Mouse (Mus musculus) intestine, embryonic 15.5 days (tissue): ENCODE measurements around the gene Gm20388. TPM values are rescaled to one million over a fixed set of nuclear protein-coding genes. Genes with fewer than 3 reads are reported as not detected.
A peak's percentile ranks its signal among the peaks of the same experiment; 100 is the strongest.

Experiments
- ATAC-seq: fragments of 200-750 bp; cut with Nextera tagmentation; 2 replicates; pipeline ENCODE4 v1.8.0; 2017; ENCODE audit warnings: moderate TSS enrichment, moderate library complexity
- H3K27ac ChIP-seq: fragments of 300-500 bp; sonication (generic); 2 replicates; pipeline ENCODE4 v1.5.1; 2015; ENCODE audit warnings: mild to moderate bottlenecking, inconsistent platforms
- H3K27me3 ChIP-seq: fragments of 300-500 bp; sonication (generic); replicated peaks from 2 replicates; pipeline ENCODE4 v1.6.1; 2015; ENCODE audit warnings: inconsistent platforms
- H3K36me3 ChIP-seq: fragments of 300-500 bp; sonication (generic); 2 replicates; pipeline ENCODE4 v1.6.1; 2015; ENCODE audit warnings: inconsistent platforms
- H3K4me1 ChIP-seq: fragments of 300-500 bp; sonication (generic); replicated peaks from 2 replicates; pipeline ENCODE4 v1.6.1; 2015; ENCODE audit warnings: inconsistent platforms
- H3K4me2 ChIP-seq: fragments of 300-500 bp; sonication (generic); replicated peaks from 2 replicates; pipeline ENCODE4 v1.6.1; 2015; ENCODE audit warnings: mild to moderate bottlenecking, inconsistent platforms
- H3K4me3 ChIP-seq: fragments of 300-500 bp; sonication (generic); replicated peaks from 2 replicates; pipeline ENCODE4 v1.5.1; 2015; ENCODE audit warnings: inconsistent platforms
- H3K9ac ChIP-seq: fragments of 300-500 bp; sonication (generic); 2 replicates; pipeline ENCODE4 v1.6.1; 2015; ENCODE audit warnings: inconsistent platforms
- H3K9me3 ChIP-seq: fragments of 300-500 bp; sonication (generic); 2 replicates; pipeline ENCODE4 v1.6.1; 2016; ENCODE audit warnings: inconsistent platforms
- WGBS: fragments of 180-500 bp; shearing (Covaris S2); methylation state at CpG from one replicate; pipeline ENCODE4 v1.1.7; 2015; 5-methylcytosine and 5-hydroxymethylcytosine counted together
- polyA plus RNA-seq: library from polyadenylated mRNA; unstranded; fragments of >200 nt; fragmentation: Nextera tagmentation; extraction: Ambion mirVana; gene quantifications from 2 replicates; pipeline ENCODE4 v1.2.1, GENCODE M21; 2015

The Gm20388 gene
- polyA plus RNA-seq, 1 experiment from 2014 or later: not detected

DNA sequence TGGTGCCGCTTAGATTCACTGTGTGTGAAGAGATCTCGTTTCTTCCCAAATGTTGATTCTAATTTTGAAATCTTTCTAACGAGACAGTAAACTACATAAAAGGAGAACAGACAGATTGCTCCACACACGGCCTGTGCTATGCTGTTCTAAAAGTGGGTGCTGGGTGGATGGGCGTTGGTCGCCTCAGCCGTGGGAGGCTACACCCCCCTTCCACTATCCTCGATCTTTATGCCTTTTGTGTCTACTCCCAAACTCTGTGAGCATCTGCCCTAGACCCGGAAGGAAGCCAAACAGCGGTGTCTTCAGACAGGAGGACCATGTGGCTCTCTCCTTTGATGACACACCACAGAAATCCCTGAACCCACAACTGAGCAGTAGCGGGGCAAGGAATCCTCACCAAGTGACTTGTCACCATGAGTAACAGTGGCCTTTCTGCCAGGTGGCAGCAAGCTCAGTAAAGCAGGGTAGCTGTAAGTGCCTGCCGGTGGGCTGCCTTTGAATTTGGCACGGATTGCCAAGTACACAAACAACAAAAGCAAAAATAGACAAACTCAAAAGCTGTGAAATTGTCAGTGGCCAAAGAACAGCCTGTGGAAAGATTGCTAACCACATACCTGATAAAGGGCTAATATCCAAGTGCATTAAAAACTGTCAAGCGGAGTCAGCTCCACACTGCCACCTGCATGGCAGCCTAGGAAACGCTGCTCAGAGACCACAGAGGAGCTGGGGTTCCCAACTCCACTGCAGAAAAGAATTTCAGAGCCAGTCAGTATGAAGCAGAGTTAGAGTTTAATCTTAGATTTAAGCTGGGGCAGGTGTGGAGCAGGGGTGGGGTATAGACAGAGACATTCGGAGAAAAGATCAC, 3858.1 kb downstream of the Gm20388 start:
- H3K27me3 ChIP-seq: no peaks in the 10 kb centered on the region
- no peak overlapping the region for H3K4me3 ChIP-seq
- no peaks in the 10 kb centered on the region for H3K36me3 ChIP-seq
- H3K4me1 ChIP-seq: peaks cover 10% of the 10 kb centered on the region
- no peaks in the 10 kb centered on the region for H3K9me3 ChIP-seq
- no peak overlapping the region for H3K4me2 ChIP-seq
- ATAC-seq: peak; percentile 68
- no peak overlapping the region for H3K9ac ChIP-seq
- H3K27ac ChIP-seq: no peak overlapping the region
- 67% methylated on average over 16 of the region's 16 CpGs for WGBS

DNA sequence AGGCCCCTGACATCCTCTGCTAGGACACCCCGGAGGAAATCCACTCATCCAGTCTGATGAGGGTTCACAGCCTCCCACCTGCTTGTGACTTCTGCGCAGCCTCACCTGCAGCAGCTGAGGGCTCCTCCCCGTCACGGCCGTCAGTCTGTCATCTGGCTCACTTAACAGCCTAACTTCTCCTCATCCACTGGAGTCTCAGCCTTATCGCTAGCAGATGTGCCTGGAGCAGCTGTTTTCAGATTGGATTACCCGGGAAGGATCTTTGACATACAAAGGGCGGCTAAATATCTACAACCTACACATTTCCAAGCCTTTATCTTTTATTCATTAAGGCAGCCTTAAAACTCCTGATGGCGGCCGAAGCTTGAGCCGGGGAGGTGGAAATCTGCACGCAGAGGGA, 3862.8 kb downstream of the Gm20388 start:
- H3K27me3 ChIP-seq: no peaks in the 10 kb centered on the region
- no peak overlapping the region for H3K9ac ChIP-seq
- 75% methylated on average over 12 of the region's 12 CpGs for WGBS
- no peaks in the 10 kb centered on the region for H3K36me3 ChIP-seq
- no peaks in the 10 kb centered on the region for H3K9me3 ChIP-seq
- H3K4me2 ChIP-seq: no peak overlapping the region
- H3K4me1 ChIP-seq: peaks cover 12% of the 10 kb centered on the region; the same call in 1 of the 2 replicates
- H3K4me3 ChIP-seq: no peak overlapping the region
- ATAC-seq: no peak
- no peak overlapping the region for H3K27ac ChIP-seq

DNA sequence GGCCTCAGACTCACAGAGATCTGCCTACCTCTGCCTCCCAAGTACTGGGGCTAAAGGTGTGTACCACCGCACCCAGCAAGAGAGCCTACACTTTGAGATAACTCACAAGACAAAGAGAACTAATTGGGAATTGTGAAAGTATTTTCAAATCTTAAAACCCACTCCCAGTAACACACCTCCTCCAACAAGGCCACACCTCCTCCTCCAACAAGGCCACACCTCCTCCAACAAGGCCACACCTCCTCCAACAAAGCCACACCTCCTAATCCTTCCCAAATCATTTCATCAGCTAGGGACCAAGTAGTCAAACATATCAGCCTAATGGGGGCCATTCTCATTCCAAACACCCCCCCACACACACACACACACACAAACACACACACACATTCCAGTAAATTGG, 3863.8 kb downstream of the Gm20388 start:
- ATAC-seq: no peak
- H3K9me3 ChIP-seq: no peaks in the 10 kb centered on the region
- no peak overlapping the region for H3K4me2 ChIP-seq
- no peak overlapping the region for H3K9ac ChIP-seq
- H3K36me3 ChIP-seq: no peaks in the 10 kb centered on the region
- H3K27me3 ChIP-seq: no peaks in the 10 kb centered on the region
- no peak overlapping the region for H3K4me3 ChIP-seq
- H3K4me1 ChIP-seq: peaks cover 9% of the 10 kb centered on the region; the same call in 1 of the 2 replicates
- no peak overlapping the region for H3K27ac ChIP-seq
- WGBS: 95% methylated on average over 1 of the region's 1 CpGs

DNA sequence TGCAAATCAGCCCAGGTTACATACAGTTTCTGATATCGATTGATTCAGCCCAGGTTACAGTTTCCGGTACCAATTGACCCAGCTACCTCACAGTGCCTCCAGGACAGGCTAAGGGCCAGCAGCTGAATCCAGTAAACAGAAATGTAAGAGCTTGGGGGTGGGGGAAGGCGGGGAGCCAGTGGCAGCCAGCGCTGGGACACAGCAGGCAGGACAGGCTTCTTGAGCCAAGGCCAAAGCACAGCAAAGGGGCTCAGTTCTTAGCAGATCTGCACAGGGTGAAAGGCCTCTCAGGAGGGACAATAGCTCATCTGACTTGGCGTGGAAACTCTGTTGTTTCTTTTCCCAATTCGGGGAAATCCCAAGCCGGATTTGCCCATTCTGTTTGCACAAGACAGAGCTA, 3866.7 kb downstream of the Gm20388 start:
- Histone ChIP-seq H3K27ac (no peak overlapping the region), H3K9me3 (no peaks in the 10 kb centered on the region), H3K4me2 (no peak overlapping the region), H3K9ac (no peak overlapping the region), H3K36me3 (no peaks in the 10 kb centered on the region), H3K4me1 (peaks cover 22% of the 10 kb centered on the region), H3K4me3 (no peak overlapping the region), H3K27me3 (no peaks in the 10 kb centered on the region)
- no peak for ATAC-seq
- WGBS: 44% methylated on average over 7 of the region's 7 CpGs

DNA sequence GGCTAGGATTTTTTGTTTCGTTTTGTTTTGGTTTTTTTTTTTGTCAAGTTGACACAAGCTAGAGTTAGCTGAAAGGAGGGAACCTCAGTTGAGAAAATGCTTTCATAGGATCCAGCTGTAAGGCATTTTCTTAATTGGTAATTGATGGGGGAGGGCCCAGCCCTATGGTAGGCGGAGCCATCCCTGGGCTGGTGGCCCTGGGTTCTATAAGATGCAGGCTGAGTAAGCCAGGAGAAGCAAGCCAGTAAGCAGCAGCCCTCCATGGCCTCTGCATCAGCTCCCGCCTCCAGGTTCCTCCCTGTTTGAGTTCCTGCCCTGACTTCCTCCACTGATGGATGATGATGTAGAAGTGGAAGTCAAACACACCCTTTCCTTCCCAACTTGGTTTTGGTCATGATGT, 3869.8 kb downstream of the Gm20388 start:
- Histone ChIP-seq H3K4me1 (peaks cover 22% of the 10 kb centered on the region), H3K4me2 (no peak overlapping the region), H3K9ac (no peak overlapping the region), H3K36me3 (no peaks in the 10 kb centered on the region), H3K9me3 (no peaks in the 10 kb centered on the region), H3K27ac (no peak overlapping the region; the same call in 1 of the 2 replicates), H3K27me3 (no peaks in the 10 kb centered on the region), H3K4me3 (no peak overlapping the region)
- no peak for ATAC-seq
- WGBS: 50% methylated on average over 3 of the region's 3 CpGs

DNA sequence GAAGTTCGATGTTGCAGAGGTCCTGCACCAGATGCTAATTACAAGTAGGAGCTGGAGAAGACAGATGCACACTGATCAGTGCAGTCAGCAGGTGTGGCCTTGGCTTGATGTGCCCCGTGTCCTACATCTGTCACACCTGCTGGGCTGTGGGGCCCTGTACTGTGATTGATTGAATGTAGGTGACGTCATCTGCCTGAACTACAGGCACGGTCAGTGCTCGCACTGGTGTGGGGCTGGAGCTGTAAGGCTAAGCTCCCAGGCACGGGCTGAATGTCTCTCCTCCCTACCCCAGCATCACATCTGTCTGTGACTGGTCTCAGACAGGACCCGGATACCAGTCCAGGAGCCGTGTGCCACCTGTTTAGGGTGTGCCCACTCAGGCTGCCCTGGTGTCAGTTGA, 3870.6 kb downstream of the Gm20388 start:
- Histone ChIP-seq H3K4me1 (peaks cover 22% of the 10 kb centered on the region), H3K9ac (no peak overlapping the region), H3K9me3 (no peaks in the 10 kb centered on the region), H3K27ac (no peak overlapping the region), H3K4me2 (0 out of 2 replicates have a peak overlapping the region, but pooled peaks have one; percentile 3), H3K4me3 (no peak overlapping the region), H3K27me3 (no peaks in the 10 kb centered on the region), H3K36me3 (no peaks in the 10 kb centered on the region)
- ATAC-seq: peak; percentile 83
- WGBS: 26% methylated on average over 8 of the region's 8 CpGs

DNA sequence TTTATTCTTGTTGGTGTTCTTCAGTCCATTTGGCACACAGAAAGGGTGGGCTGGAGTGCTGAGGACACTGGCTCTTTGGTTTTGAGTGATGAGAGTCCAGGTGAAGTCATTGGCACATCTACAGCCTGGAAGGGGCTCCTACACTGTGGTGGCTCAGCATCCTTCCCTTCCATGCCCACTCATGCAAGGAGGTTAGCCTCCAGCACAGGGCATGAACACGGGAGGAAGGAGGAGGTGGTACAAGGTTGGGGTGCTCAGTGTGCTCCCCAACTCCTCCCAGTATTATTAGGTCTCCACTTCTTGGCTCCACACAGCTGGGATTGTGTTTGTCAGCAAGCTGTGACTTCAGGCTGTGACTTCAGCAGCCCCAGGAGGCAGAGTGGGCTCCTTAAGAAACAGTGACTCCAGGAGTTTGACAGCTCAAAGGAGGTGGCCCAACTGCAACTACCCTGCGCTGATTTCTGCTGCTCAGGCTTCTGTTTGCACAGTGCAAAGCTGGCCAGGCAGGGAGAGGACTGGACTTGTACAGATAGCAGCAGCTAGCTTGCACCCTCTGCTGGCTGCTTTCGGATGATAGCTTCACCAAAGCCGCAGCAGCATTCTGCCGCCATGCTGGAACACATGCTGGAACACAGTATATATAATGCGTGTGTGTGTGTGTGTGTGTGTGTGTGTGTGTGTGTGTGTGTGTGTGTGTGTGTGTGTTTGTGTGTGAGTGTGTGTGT, 3873.0 kb downstream of the Gm20388 start:
- 4% methylated on average over 6 of the region's 6 CpGs for WGBS
- Histone ChIP-seq H3K4me2 (no peak overlapping the region), H3K27ac (no peak overlapping the region), H3K36me3 (no peaks in the 10 kb centered on the region), H3K4me3 (no peak overlapping the region), H3K9me3 (no peaks in the 10 kb centered on the region), H3K4me1 (peaks cover 20% of the 10 kb centered on the region), H3K9ac (no peak overlapping the region), H3K27me3 (no peaks in the 10 kb centered on the region)
- peak; percentile 79 for ATAC-seq

DNA sequence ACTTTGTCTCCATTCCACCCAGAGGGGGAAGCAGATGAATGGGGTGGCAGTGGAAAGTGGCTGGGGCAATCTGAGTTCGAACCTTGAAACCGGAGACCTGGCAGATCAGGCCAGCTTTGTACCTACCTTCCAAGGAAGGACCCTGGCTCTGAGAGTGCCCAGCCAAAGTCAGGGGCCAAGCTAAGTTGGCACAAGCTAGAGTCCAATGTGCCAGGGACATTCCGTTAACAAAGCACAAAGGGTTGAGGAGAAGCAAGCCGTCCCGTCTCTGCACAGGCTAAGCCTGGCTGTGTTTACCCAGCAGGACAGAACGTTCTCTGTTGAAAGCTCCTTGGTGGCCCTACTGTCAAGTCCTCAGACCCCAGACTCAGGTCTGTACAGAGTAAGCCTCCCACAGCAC, 3875.5 kb downstream of the Gm20388 start:
- Histone ChIP-seq H3K4me3 (no peak overlapping the region), H3K36me3 (no peaks in the 10 kb centered on the region), H3K9me3 (no peaks in the 10 kb centered on the region), H3K4me1 (peaks cover 12% of the 10 kb centered on the region), H3K9ac (no peak overlapping the region), H3K4me2 (no peak overlapping the region), H3K27ac (no peak overlapping the region), H3K27me3 (no peaks in the 10 kb centered on the region)
- 72% methylated on average over 6 of the region's 6 CpGs for WGBS
- no peak for ATAC-seq

DNA sequence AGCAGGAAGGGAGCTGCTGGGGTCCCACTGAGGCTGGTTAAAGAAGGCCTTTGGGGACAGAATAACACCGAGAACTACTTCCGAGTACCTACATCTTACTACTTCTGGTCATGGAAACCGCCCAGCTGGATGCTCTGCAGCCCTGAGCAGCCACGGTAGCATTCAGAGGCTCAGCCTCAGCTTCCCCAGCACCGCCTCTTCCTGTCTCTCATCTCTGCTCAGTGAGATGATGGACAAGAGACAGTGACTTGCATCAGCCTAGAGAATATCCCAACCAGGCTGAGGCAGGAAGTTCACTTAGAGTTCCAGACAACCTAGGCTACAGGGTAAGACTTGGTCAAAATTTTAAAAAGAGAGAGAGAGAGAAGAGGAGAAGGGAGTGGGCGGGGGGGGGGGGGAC, 3876.0 kb downstream of the Gm20388 start:
- Histone ChIP-seq H3K9me3 (no peaks in the 10 kb centered on the region), H3K27ac (no peak overlapping the region), H3K36me3 (no peaks in the 10 kb centered on the region), H3K9ac (no peak overlapping the region), H3K27me3 (no peaks in the 10 kb centered on the region), H3K4me3 (no peak overlapping the region), H3K4me1 (peaks cover 8% of the 10 kb centered on the region), H3K4me2 (no peak overlapping the region)
- 76% methylated on average over 6 of the region's 6 CpGs for WGBS
- ATAC-seq: no peak

DNA sequence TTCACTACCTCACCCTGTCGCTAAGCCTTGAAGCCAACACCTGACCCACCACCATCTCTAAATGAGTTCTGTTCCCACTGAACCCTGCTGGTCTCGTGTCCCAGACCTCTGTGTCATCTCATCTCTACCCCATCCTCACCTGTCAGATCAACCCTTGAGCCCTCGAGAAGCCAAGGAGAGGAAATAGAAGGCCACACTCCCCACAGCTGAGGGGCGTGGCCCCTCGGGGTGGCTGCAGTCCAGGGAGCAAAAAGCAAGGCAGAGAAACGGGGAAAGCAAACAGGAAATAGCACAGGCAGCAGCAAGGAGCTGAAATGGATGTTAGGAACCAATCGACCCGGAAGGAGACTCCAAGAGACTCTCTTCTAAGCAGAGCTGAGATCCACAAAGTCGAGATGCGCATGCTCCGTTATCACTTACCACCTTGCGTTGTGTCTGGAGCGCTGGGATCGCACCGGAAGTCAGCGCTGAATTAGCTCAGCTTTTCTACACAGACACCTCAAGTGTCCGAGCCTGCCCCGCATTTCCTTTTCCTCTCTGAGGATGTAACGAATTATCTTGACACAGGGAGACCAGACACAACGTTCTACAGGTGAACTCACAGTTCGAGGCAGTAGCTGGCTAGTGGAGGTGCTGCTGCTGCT, 3876.7 kb downstream of the Gm20388 start:
- H3K4me1 ChIP-seq: peaks cover 8% of the 10 kb centered on the region
- no peak overlapping the region for H3K27ac ChIP-seq
- peak overlapping the region; percentile 27 for H3K4me2 ChIP-seq
- ATAC-seq: peak; percentile 61
- 40% methylated on average over 21 of the region's 21 CpGs for WGBS
- H3K36me3 ChIP-seq: no peaks in the 10 kb centered on the region
- H3K9ac ChIP-seq: no peak overlapping the region
- H3K4me3 ChIP-seq: no peak overlapping the region
- no peaks in the 10 kb centered on the region for H3K9me3 ChIP-seq
- no peaks in the 10 kb centered on the region for H3K27me3 ChIP-seq

DNA sequence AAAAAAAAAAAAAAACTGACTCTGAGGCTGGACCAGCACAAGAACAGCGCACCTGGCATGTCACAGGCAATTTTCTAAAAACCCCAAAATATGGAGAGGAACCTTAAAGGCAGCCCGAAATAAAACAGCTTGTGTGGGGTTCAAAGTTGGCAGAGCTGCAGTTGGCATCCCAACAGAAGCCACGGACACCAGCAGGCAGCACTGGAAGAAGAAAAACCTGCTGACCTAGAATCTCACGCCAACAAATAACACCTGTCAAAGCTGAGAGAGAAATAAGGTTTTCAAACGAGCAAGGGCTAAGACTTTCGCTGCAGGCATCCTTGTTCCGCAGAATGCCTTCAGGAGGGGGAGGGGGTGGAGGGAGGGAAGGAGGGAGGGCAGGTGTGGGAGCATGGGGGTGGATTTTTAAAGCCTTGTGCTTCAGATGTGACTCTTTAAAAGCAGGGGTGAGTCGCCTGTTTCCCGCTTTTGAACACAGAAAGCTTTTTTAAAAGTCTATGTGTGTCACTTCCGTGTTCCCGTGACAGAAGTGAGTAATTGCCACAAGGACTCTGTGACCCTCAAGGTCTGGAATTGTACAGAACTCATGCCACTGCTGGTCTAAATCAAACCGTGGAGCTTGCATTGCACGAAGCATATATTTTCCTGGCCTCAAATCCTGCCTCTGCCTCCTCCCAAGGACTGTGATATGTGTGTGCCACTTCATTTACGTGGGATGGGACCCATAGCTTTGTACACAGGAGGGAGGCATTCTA, 3878.0 kb downstream of the Gm20388 start:
- Histone ChIP-seq H3K9ac (no peak overlapping the region), H3K4me1 (peaks cover 9% of the 10 kb centered on the region), H3K36me3 (no peaks in the 10 kb centered on the region), H3K27ac (no peak overlapping the region), H3K4me3 (no peak overlapping the region), H3K27me3 (no peaks in the 10 kb centered on the region), H3K9me3 (no peaks in the 10 kb centered on the region), H3K4me2 (no peak overlapping the region)
- 46% methylated on average over 14 of the region's 14 CpGs for WGBS
- ATAC-seq: no peak

DNA sequence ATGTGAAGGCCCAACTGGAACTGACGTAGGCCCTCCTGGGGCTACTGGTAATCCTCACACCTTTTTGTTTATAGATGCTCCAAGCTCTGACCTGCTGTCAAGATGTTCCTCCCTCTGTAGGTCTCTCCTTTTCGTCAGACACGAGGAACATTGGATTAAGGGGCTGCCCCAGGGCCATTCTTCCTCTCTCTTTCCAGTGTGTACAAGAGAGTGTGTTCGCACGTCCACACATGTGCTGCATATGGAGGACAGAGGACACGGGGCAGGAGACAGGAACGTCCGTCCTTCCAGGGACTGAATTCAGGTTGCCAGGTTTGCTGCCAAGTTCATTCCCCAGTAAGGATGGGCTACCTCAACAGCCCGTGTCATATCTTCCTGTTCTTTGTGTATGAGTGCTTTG, 3878.8 kb downstream of the Gm20388 start:
- Histone ChIP-seq H3K27me3 (no peaks in the 10 kb centered on the region), H3K9ac (no peak overlapping the region), H3K9me3 (no peaks in the 10 kb centered on the region), H3K4me1 (peaks cover 13% of the 10 kb centered on the region), H3K4me2 (no peak overlapping the region), H3K4me3 (no peak overlapping the region), H3K27ac (no peak overlapping the region), H3K36me3 (no peaks in the 10 kb centered on the region)
- 75% methylated on average over 9 of the region's 9 CpGs for WGBS
- ATAC-seq: no peak
